In the genomic region with DNA sequence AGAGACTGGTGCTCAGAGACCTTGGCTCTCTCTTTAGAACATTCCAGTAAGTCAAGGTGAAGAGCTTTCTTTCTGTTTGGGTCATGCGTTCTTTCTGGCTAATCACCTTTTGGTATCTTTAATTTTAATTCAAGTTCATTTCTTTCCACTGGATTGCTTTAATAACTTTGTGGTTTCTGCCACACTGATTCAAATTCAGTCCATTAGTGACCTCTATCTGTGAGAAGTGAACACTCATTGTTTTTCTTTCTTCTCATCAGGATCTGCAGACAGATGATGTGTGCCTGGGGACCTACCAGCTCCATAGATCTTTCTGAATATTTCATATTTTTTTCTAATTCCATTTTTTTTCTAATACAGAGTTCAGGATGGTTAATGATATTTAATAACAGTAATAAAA, we compare ENCODE assay signal across 10 mouse cellular contexts. TPM values are rescaled to one million over a fixed set of nuclear protein-coding genes. Genes with fewer than 3 reads are reported as not detected.
DNase-seq lines count a peak whose midpoint lies in the region; ATAC-seq lines count a peak whose summit lies in the region.
"Had no signal": no experiment of that assay in that cellular context is flagged by ENCODE, and none has a peak within 500 bp of the region (broad histone marks: within the 10 kb centered on the region; RNA-seq: fewer than 3 reads in every experiment).

No protein-coding gene starts in this region.

- no peak for ATAC-seq in kidney, embryonic 16.5 days (ENCODE audit: low FRiP score, low TSS enrichment)
- no peak for ATAC-seq in hindbrain, embryonic 14.5 days (ENCODE audit: low FRiP score)
- ATAC-seq in neural tube, embryonic 12.5 days (ENCODE audit: low FRiP score, low read depth): no peak

- no peaks in the 10 kb centered on the region for H3K36me3 ChIP-seq in kidney, embryonic 16.5 days (ENCODE audit: insufficient read depth, low read length)
- 0 out of 2 replicates have a peak, but pooled peaks cover 3% of the 10 kb centered on the region for H3K36me3 ChIP-seq in embryonic facial prominence, embryonic 10.5 days (replicated peaks)
- no peaks in the 10 kb centered on the region for H3K36me3 ChIP-seq in hindbrain, embryonic 14.5 days (replicated peaks; ENCODE audit: control insufficient read depth, insufficient read depth)
- no peaks in the 10 kb centered on the region for H3K36me3 ChIP-seq in neural tube, embryonic 12.5 days

- 22% methylated on average over 1 of the region's 1 CpGs for WGBS in kidney, embryonic 16.5 days
- 65% methylated on average over 1 of the region's 1 CpGs for WGBS in embryonic facial prominence, embryonic 10.5 days
- WGBS in hindbrain, embryonic 14.5 days: 57% methylated on average over 1 of the region's 1 CpGs
- 47% methylated on average over 1 of the region's 1 CpGs for WGBS in neural tube, embryonic 12.5 days

- no peak for DNase-seq in kidney, adult 8-10 months
- DNase-seq in embryonic facial prominence, embryonic 10.5 days (ENCODE audit: low spot score): no peak
- no peak for DNase-seq in hindbrain, embryonic 14.5 days (ENCODE audit: low spot score)
- DNase-seq in layer of hippocampus, adult 11-12 months (ENCODE audit: low spot score): no peak
- DNase-seq in thymus, postnatal 0 days (ENCODE audit: low spot score): no peak
- no peak for DNase-seq in lung, postnatal 14 days
- DNase-seq: kidney, postnatal 14 days had no signal

- H3K9ac ChIP-seq in kidney, embryonic 16.5 days (replicated peaks; ENCODE audit: low read length): peak overlapping the region; percentile 89
- H3K9ac ChIP-seq in hindbrain, embryonic 14.5 days: peak overlapping the region; percentile 80
- H3K9ac ChIP-seq in neural tube, embryonic 12.5 days: peak overlapping the region; percentile 21; the same call in 1 of the 2 replicates

- peak overlapping the region; percentile 74 for H3K4me3 ChIP-seq in kidney, embryonic 16.5 days (ENCODE audit: low read length)
- peak overlapping the region; percentile 85 for H3K4me3 ChIP-seq in embryonic facial prominence, embryonic 10.5 days
- H3K4me3 ChIP-seq in hindbrain, embryonic 14.5 days (replicated peaks; ENCODE audit: low read length): peak overlapping the region; percentile 61
- H3K4me3 ChIP-seq in neural tube, embryonic 12.5 days: peak overlapping the region; percentile 73; the same call in 1 of the 2 replicates
- H3K4me3 ChIP-seq: megakaryocyte, embryonic 14.5 days had no signal

- peak overlapping the region; percentile 93 for H3K4me2 ChIP-seq in kidney, embryonic 16.5 days (replicated peaks; ENCODE audit: low read depth, low read length)
- H3K4me2 ChIP-seq in hindbrain, embryonic 14.5 days (replicated peaks): peak overlapping the region; percentile 60
- peak overlapping the region; percentile 66 for H3K4me2 ChIP-seq in neural tube, embryonic 12.5 days (replicated peaks)

- H3K27ac ChIP-seq in kidney, embryonic 16.5 days (ENCODE audit: low read length): peak overlapping the region; percentile 73; the same call in 1 of the 2 replicates
- H3K27ac ChIP-seq in embryonic facial prominence, embryonic 10.5 days (replicated peaks): peak overlapping the region; percentile 57
- H3K27ac ChIP-seq in hindbrain, embryonic 14.5 days: 0 out of 2 replicates have a peak overlapping the region, but pooled peaks have one; percentile 39
- no peak overlapping the region for H3K27ac ChIP-seq in neural tube, embryonic 12.5 days

- no peaks in the 10 kb centered on the region for H3K27me3 ChIP-seq in kidney, embryonic 16.5 days (ENCODE audit: insufficient read depth, low read length)
- H3K27me3 ChIP-seq in embryonic facial prominence, embryonic 10.5 days (replicated peaks; ENCODE audit: low read depth, poor library complexity, severe bottlenecking): peaks cover 8% of the 10 kb centered on the region
- no peaks in the 10 kb centered on the region for H3K27me3 ChIP-seq in hindbrain, embryonic 14.5 days (ENCODE audit: control insufficient read depth, insufficient read depth, low read length)
- 0 out of 2 replicates have a peak, but pooled peaks cover 6% of the 10 kb centered on the region for H3K27me3 ChIP-seq in neural tube, embryonic 12.5 days (replicated peaks)

- peaks cover 39% of the 10 kb centered on the region for H3K4me1 ChIP-seq in kidney, embryonic 16.5 days (ENCODE audit: insufficient read depth, low read length)
- H3K4me1 ChIP-seq in embryonic facial prominence, embryonic 10.5 days: peaks cover 37% of the 10 kb centered on the region
- peaks cover 13% of the 10 kb centered on the region for H3K4me1 ChIP-seq in hindbrain, embryonic 14.5 days (replicated peaks; ENCODE audit: control insufficient read depth, insufficient read depth, low read length)
- peaks cover 17% of the 10 kb centered on the region for H3K4me1 ChIP-seq in neural tube, embryonic 12.5 days

- no peaks in the 10 kb centered on the region for H3K9me3 ChIP-seq in kidney, embryonic 16.5 days (ENCODE audit: low read length)
- H3K9me3 ChIP-seq in embryonic facial prominence, embryonic 10.5 days: no peaks in the 10 kb centered on the region
- H3K9me3 ChIP-seq in hindbrain, embryonic 14.5 days (ENCODE audit: control insufficient read depth, low read length): no peaks in the 10 kb centered on the region
- no peaks in the 10 kb centered on the region for H3K9me3 ChIP-seq in neural tube, embryonic 12.5 days
- H3K9me3 ChIP-seq: megakaryocyte, embryonic 14.5 days had no signal

RNA-seq across cellular contexts. Expression of a gene that starts 6.5 kb away (rescaled TPM):
- polyA plus RNA-seq in kidney, embryonic 16.5 days (2015; fragmentation: Nextera tagmentation; extraction: Ambion mirVana): 28.5 and 32.5 TPM in 2 replicates
- 28.5 and 35.2 TPM in 2 replicates for polyA plus RNA-seq in embryonic facial prominence, embryonic 10.5 days (2016; fragmentation: Nextera tagmentation; extraction: Ambion mirVana)
- 33.5 and 34.8 TPM in 2 replicates for polyA plus RNA-seq in hindbrain, embryonic 14.5 days (2014; fragmentation: Nextera tagmentation; extraction: Ambion mirVana)
- 31.6 and 31.8 TPM in 2 replicates for polyA plus RNA-seq in neural tube, embryonic 12.5 days (2016; fragmentation: Nextera tagmentation; extraction: Ambion mirVana)
- 0.77 and 0.86 TPM in 2 replicates for polyA plus RNA-seq in thymus, postnatal 0 days (2015; fragmentation: Nextera tagmentation; extraction: Ambion mirVana)

Comparison
In these comparisons a context has a peak if more than half of its experiments do, and no peak if none do; other contexts are left out.
1. H3K9ac ChIP-seq: peak in every context shown above with its lines; median percentile 89 in kidney, embryonic 16.5 days; 80 in hindbrain, embryonic 14.5 days; 21 in neural tube, embryonic 12.5 days.
2. RNA of a gene that starts 6.5 kb away (polyA plus RNA-seq): 28.5 to 35.2 TPM in embryonic facial prominence, embryonic 10.5 days, 33.5 to 34.8 TPM in hindbrain, embryonic 14.5 days, 31.6 to 31.8 TPM in neural tube, embryonic 12.5 days and 28.5 to 32.5 TPM in kidney, embryonic 16.5 days; 0.77 to 0.86 TPM in thymus, postnatal 0 days; every median in the first group is over 10 times any median in the second.
3. Peak in every context shown above with its lines, with median percentiles within 50 percentile points of each other: H3K4me2 ChIP-seq and H3K4me3 ChIP-seq.